Mouse (Mus musculus) MEL (cell line): Measurements from ENCODE around the gene Atrnl1.

ENCODE experiments used
- CTCF ChIP-seq, 3 experiments: IDR thresholded peaks in 2 of 3; conservative IDR thresholded peaks in 1 of 3; 2 replicates each; pipeline ENCODE4 v1.5.1; 2011 to 2012; ENCODE audit warnings: low read length in 3 of 3, low read depth in 2 of 3, mild to moderate bottlenecking in 2 of 3, improper control_type of control experiment in 1 of 3, inconsistent platforms in 1 of 3, mixed read lengths in 1 of 3, moderate library complexity in 1 of 3; ENCODE audit not compliant: control insufficient read depth in 1 of 3, insufficient read depth in 1 of 3, poor library complexity in 1 of 3, severe bottlenecking in 1 of 3
- EP300 ChIP-seq, 2 experiments: IDR thresholded peaks; 2 replicates each; pipeline ENCODE4 v1.6.1; 2011; ENCODE audit warnings: improper control_type of control experiment in 2 of 2, low read length in 2 of 2, low read depth in 1 of 2, mild to moderate bottlenecking in 1 of 2
- ETS1 ChIP-seq: IDR thresholded peaks from 2 replicates; pipeline ENCODE4 v1.6.1; 2012; ENCODE audit warnings: low read depth, mild to moderate bottlenecking, inconsistent platforms, low read length, improper control_type of control experiment, moderate library complexity
- GABPA ChIP-seq: IDR thresholded peaks from 2 replicates; pipeline ENCODE4 v1.6.1; 2012; ENCODE audit warnings: low read depth, mild to moderate bottlenecking, inconsistent platforms, low read length, improper control_type of control experiment, moderate library complexity
- GATA1 ChIP-seq: IDR thresholded peaks from 2 replicates; pipeline ENCODE4 v1.6.1; 2011; ENCODE audit warnings: low read depth, low read length, improper control_type of control experiment
- MAX ChIP-seq: IDR thresholded peaks from 2 replicates; pipeline ENCODE4 v1.6.1; 2011; ENCODE audit warnings: low read length, improper control_type of control experiment
- MAZ ChIP-seq: IDR thresholded peaks from 2 replicates; pipeline ENCODE4 v1.6.1; 2012; ENCODE audit warnings: low read depth, mild to moderate bottlenecking, inconsistent platforms, low read length, improper control_type of control experiment
- NRF1 ChIP-seq: IDR thresholded peaks from 2 replicates; pipeline ENCODE4 v1.6.1; 2014; ENCODE audit warnings: low read depth, mild to moderate bottlenecking, inconsistent platforms, low read length, improper control_type of control experiment, moderate library complexity; ENCODE audit not compliant: poor library complexity, insufficient read depth, severe bottlenecking
- POLR2A ChIP-seq, 2 experiments: IDR thresholded peaks; 2 replicates each; pipeline ENCODE4 v1.6.1; 2011 to 2012; ENCODE audit warnings: low read length in 2 of 2, mild to moderate bottlenecking in 2 of 2, control low read depth in 1 of 2, improper control_type of control experiment in 1 of 2, low read depth in 1 of 2, moderate library complexity in 1 of 2; ENCODE audit not compliant: control insufficient read depth in 1 of 2, insufficient read depth in 1 of 2, poor library complexity in 1 of 2

GRCm38 (mm10) chr19:58097195-58097594, 486.4 kb downstream of the Atrnl1 start:
- no peak for TF ChIP-seq ETS1
- no peak for TF ChIP-seq CTCF (IDR thresholded peaks at IDR 0.05 in 2 of 3, conservative IDR thresholded peaks at IDR 0.05 in 1 of 3; ENCODE audit: control insufficient read depth in 1 of 3, insufficient read depth in 1 of 3, low read depth in 2 of 3, low read length in 3 of 3, poor library complexity in 1 of 3, severe bottlenecking in 1 of 3)
- no peak for TF ChIP-seq EP300 (IDR thresholded peaks at IDR 0.05; ENCODE audit: low read depth in 1 of 2, low read length in 2 of 2)
- TF ChIP-seq GABPA = no peak
- no peak for TF ChIP-seq MAX
- TF ChIP-seq MAZ = no peak
- no peak for TF ChIP-seq GATA1
- no peak for TF ChIP-seq NRF1
- no peak for TF ChIP-seq POLR2A (IDR thresholded peaks at IDR 0.05; ENCODE audit: control insufficient read depth in 1 of 2, insufficient read depth in 1 of 2, low read depth in 1 of 2, low read length in 2 of 2, poor library complexity in 1 of 2)
